Mouse (Mus musculus) brain, embryonic 14.5 days (tissue): ENCODE measurements around the gene Zfp975. TPM values are rescaled to one million over a fixed set of nuclear protein-coding genes. Genes with fewer than 3 reads are reported as not detected.
"Not testable (repeated sequence)": the region's sequence is repeated elsewhere in the genome, so short reads cannot be mapped to it uniquely, and the experiment has no call there.

Source experiments
- DNase-seq: peaks from one replicate; pipeline ENCODE4 v3.0.0-alpha.2; 2011; ENCODE audit warnings: low read depth
- CTCF ChIP-seq: fragments of 200-500 bp; IDR thresholded peaks from 2 replicates; pipeline ENCODE4 v1.5.1; 2012; ENCODE audit warnings: inconsistent platforms, mild to moderate bottlenecking, moderate library complexity, borderline replicate concordance; ENCODE audit not compliant: insufficient read depth, insufficient read length; ENCODE audit errors: extremely low read depth
- POLR2A ChIP-seq: fragments of 200-500 bp; IDR thresholded peaks from 2 replicates; pipeline ENCODE4 v1.6.1; 2012; ENCODE audit warnings: mild to moderate bottlenecking, inconsistent platforms, borderline replicate concordance; ENCODE audit not compliant: poor library complexity, insufficient read depth, insufficient read length, severe bottlenecking; ENCODE audit errors: extremely low read depth
- polyA plus RNA-seq: library from polyadenylated mRNA; depleted of rRNA; stranded (reverse); fragments of >200 nt; gene quantifications from 2 replicates; pipeline ENCODE4 v1.2.3, GENCODE M21; 2012; rRNA removed

Zfp975 gene
- 2.5 and 4.0 TPM in 2 replicates for polyA plus RNA-seq

DNA sequence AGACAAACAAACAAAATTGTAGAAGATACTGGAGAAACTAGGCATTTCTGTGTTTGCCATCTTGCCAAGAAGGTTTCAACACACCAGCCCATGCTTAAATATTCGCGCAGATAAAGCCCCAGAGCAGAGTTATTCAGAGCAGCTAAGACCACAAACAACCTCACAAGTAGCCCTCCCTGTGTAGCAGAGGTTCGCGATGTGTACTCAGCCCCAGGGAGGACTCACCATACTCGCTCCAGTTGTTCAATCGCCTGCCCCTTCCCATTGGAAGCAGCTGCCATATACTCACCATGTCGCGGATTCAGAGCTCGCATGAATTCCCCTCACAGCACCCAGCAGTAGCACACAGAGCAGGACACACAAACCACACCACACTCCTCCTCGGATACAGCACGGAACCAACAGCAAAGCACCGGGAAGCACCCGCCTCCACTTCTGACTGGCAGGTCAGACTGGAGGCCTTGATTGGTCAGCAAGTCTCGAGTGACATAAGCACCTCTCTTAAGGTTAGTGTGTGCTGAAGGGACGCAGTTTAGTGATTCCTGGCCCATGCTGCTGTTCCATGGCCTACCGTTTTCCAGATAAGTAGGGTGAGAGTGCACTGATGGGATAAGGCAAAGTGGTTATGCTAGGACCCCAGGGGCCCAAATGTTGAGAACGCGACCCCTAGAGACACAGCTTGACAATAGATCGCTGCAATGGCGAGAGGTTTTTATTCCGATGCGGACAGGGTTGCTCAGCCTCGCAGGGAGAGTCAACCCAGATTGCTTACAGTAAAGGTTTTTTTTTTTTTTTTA lies at the start of gene Zfp975:
TSS of gene Zfp975 (minus strand) at position 381 of the 797 bp plus-strand sequence.
- peak; percentile 95 for DNase-seq
- peak; percentile 25; the same call in 1 of the 2 replicates for TF ChIP-seq POLR2A

GRCm38 (mm10) chr7:42738536-42739210 lies 46.1 kb upstream of the Zfp975 start:
- no peak for TF ChIP-seq POLR2A
- no peak for TF ChIP-seq CTCF

DNA sequence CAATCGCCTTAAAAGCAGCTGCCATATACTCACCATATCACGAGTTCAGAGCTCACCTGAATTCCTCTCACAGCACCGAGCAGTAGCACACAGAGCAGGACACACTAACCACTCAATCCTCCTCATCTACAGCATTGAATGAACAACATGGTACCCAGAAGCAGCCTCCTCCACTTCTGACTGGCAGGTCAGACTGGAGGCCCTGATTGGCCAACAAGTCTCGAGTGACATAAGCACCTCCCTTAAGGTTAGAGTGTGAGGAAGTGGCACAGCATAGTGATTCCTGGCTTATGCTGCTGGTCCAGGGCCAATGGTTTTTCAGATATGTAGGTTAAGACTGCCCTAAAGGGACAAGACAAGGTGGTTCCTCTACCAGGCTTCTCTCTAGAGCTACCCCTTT lies 34.4 kb upstream of the Zfp975 start, which contains the start of gene Gm17067:
TSS of gene Gm17067 (minus strand) at position 101 of the 400 bp plus-strand sequence.
- not testable (repeated sequence) for DNase-seq

More at GRCm38 (mm10) chr7:42738536-42739210, 46.1 kb upstream of the Zfp975 start:
- no peak for DNase-seq

- DNase-seq, result peak; percentile 22
Observed at GRCm38 (mm10) chr7:42693251-42693650, 709 bp upstream of the Zfp975 start.

GRCm38 (mm10) chr7:42680081-42680480 lies 12.5 kb downstream of the Zfp975 start:
- not testable (repeated sequence) for DNase-seq

DNA sequence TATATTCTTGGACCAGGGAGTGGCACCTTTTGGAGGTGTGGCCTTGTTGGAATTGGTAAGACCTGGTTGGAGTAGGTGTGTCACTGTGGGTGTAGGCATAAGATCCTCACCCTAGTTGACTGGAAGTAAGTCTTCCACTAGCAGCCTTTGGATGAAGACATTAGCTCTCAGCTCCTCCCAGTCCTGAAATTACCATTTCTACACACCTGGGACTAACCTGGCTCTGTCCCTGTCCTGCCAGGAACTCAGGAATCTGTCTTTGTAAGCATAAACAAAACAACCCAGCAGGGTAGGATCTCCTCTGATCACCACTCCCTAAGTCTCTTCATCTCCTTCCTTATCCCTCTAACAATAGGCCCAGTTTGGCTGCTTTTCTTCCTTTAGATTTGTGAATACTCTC lies 12.9 kb downstream of the Zfp975 start:
- not testable (repeated sequence) for DNase-seq

GRCm38 (mm10) chr7:42660140-42660539 lies 32.4 kb downstream of the Zfp975 start:
- peak; percentile 7; the same call in 1 of the 2 replicates for TF ChIP-seq CTCF
- not testable (repeated sequence) for DNase-seq

DNA sequence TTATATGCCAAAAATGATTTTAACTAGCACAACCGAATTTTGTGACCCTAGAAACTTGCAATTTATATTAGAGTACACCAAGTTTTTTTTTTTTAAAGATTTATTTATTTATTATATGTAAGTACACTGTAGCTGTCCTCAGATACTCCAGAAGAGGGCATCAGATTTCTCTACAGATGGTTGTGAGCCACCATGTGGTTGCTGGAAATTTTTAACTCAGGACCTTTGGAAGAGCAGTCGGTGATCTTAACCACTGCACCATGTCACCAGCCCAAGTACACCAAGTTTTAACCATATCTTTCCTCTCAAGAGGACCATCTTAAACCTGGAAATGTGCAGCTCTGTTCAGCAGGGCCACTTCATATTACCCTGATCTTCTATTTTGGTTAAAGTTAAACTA lies 37.3 kb downstream of the Zfp975 start:
- not testable (repeated sequence) for DNase-seq

GRCm38 (mm10) chr7:42643120-42643620 lies 49.4 kb downstream of the Zfp975 start:
- DNase-seq, result peak; percentile 0

DNA sequence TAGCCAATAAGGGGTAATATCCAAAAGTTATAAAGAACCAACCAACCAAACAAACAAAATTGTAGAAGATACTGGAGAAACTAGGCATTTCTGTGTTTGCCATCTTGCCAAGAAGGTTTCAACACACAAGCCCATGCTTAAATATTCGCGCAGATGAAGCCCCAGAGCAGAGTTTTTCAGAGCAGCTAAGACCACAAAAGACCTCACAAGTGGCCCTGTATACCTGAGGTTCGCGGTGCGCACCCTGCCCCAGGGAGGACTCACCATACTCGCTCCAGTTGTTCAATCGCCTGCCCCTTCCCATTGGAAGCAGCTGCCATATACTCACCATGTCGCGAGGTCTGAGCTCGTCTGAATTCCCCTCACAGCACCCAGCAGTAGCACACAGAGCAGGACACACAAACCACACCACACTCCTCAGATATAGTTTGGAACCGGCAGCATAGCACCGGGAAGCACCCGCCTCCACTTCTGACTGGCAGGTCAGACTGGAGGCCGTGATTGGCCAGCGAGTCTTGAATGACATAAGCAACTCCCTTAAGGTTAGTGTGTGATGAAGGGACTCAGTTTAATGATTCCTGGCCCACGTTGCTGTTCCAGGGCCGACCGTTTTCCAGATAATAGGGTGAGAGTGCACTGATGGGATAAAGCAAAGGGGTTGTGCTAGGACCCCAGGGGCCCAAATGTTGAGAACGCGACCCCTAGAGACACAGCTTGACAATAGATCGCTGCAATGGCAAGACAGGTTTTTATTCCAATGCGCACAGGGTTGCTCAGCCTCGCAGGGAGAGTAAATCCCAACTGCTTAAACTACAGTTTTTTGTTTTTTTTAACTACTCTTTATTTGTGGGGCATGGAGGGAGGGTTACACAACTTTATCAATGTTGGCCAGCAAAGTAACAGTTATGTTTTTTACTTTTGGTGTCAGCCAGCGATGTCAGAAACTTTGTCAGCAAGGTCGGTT lies 50.1 kb downstream of the Zfp975 start, which contains the start of gene Zfp976:
TSS of gene Zfp976 (minus strand) at position 437 of the 964 bp plus-strand sequence.
- peak; percentile 91 for DNase-seq

- not testable (repeated sequence) for DNase-seq
Observed at GRCm38 (mm10) chr7:42631031-42631430, 61.5 kb downstream of the Zfp975 start.

Other genes starting within 250 kb of the Zfp975 start
- not detected in 2 replicates for gene 4933421I07Rik, start 244.6 kb downstream of the Zfp975 start, polyA plus RNA-seq
- 17.0 and 17.7 TPM in 2 replicates for gene Zfp141, start 187.0 kb downstream of the Zfp975 start, polyA plus RNA-seq
- not detected in 2 replicates for gene Gm21028, start 114.2 kb downstream of the Zfp975 start, polyA plus RNA-seq
- gene Zfp977, start 100.2 kb downstream of the Zfp975 start, polyA plus RNA-seq, result 0.52 and 1.0 TPM in 2 replicates
- gene Zfp976, start 50.2 kb downstream of the Zfp975 start, polyA plus RNA-seq, result 1.5 and 2.5 TPM in 2 replicates
- not detected in 2 replicates for gene Gm17067, start 34.3 kb upstream of the Zfp975 start, polyA plus RNA-seq
- gene Vmn2r62, start 100.8 kb upstream of the Zfp975 start, polyA plus RNA-seq, result not detected in 2 replicates
- gene Gm2381, start 174.5 kb upstream of the Zfp975 start, polyA plus RNA-seq, result not detected in 2 replicates
- gene Vmn2r63, start 241.1 kb upstream of the Zfp975 start, polyA plus RNA-seq, result not detected in 2 replicates